Mouse (Mus musculus) ES-Bruce4 (cell line): ENCODE measurements around the gene Cacna1a.

Source experiments
- CTCF ChIP-seq: IDR thresholded peaks from one replicate; pipeline ENCODE4 v1.8.1; 2011; ENCODE audit warnings: low read depth, low read length
- EP300 ChIP-seq: IDR thresholded peaks from 2 replicates; pipeline ENCODE4 v1.6.1; 2011; ENCODE audit warnings: low read depth, low read length; ENCODE audit not compliant: insufficient read depth
- POLR2A ChIP-seq: IDR thresholded peaks from one replicate; pipeline ENCODE4 v1.8.1; 2011; ENCODE audit warnings: low read length; ENCODE audit not compliant: insufficient read depth

- TF ChIP-seq POLR2A (no peak), EP300 (no peak), CTCF (no peak)
Observed at GRCm38 (mm10) chr8:84640010-84640588, 251.9 kb downstream of the Cacna1a start.
